Mouse (Mus musculus) kidney, adult 2 months (tissue): Measurements from ENCODE around the gene Mlx. TPM values are rescaled to one million over a fixed set of nuclear protein-coding genes. Genes with fewer than 3 reads are reported as not detected.

Source experiments
- DNase-seq: peaks from one replicate; pipeline ENCODE4 v3.0.0; 2021
- H3K27ac ChIP-seq: fragments of 200-500 bp; 2 replicates; pipeline ENCODE4 v1.5.1; 2012; ENCODE audit warnings: low read depth, low read length, control low read depth, inconsistent platforms; ENCODE audit not compliant: insufficient read depth
- H3K27me3 ChIP-seq: fragments of 200-500 bp; replicated peaks from 2 replicates; pipeline ENCODE4 v1.6.1; 2012; ENCODE audit warnings: mild to moderate bottlenecking, moderate library complexity, low read length, inconsistent platforms; ENCODE audit not compliant: control insufficient read depth, insufficient read depth
- H3K36me3 ChIP-seq: fragments of 200-500 bp; 2 replicates; pipeline ENCODE4 v1.6.1; 2012; ENCODE audit warnings: mild to moderate bottlenecking, moderate library complexity, low read length, inconsistent platforms; ENCODE audit not compliant: control insufficient read depth, insufficient read depth
- H3K4me1 ChIP-seq: fragments of 200-500 bp; 2 replicates; pipeline ENCODE4 v1.6.1; 2011; ENCODE audit warnings: low read length; ENCODE audit not compliant: control insufficient read depth, insufficient read depth
- H3K4me3 ChIP-seq: fragments of 200-500 bp; 2 replicates; pipeline ENCODE4 v1.5.1; 2011; ENCODE audit warnings: mild to moderate bottlenecking, low read depth, low read length, control low read depth; ENCODE audit not compliant: insufficient read depth
- CTCF ChIP-seq: fragments of 200-500 bp; conservative IDR thresholded peaks from 2 replicates; pipeline ENCODE4 v1.5.1; 2011; ENCODE audit warnings: low read depth, mild to moderate bottlenecking, control low read depth, low read length, moderate library complexity, mixed read lengths; ENCODE audit not compliant: insufficient read depth, insufficient read length
- POLR2A ChIP-seq: fragments of 200-500 bp; IDR thresholded peaks from one replicate; pipeline ENCODE4 v1.6.1; 2011; ENCODE audit warnings: low read depth, low read length, control low read depth
- WGBS: fragments of 180-500 bp; shearing (Covaris S2); methylation state at CpG from one replicate; pipeline ENCODE4 v1.1.7; 2018; 5-methylcytosine and 5-hydroxymethylcytosine counted together
- polyA plus RNA-seq: library from polyadenylated mRNA; depleted of rRNA; stranded (reverse); fragments of >200 nt; gene quantifications from 2 replicates; pipeline ENCODE4 v1.2.3, GENCODE M21; 2012

The Mlx gene
- polyA plus RNA-seq, 1 experiment: 56.9 TPM

DNA sequence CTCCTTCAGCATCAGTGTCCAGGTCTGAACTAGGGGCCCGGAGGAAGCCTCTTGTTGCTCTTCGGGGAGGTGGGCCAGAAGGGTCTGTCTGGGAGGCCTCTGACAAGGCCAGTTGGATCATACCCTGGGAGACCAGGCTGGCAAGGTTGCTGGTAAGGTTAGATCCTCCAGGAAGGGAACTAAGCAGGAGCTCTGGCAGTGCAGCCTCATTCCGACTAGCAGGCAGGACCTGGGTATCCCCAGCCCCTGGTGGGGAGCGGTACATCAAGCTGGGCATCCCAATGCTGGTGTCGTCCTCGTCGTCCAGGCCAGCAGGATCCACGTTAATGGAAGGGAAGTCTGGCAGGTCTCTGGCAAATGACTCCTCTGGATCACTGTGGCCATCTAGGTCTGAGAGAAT is 11.2 kb downstream of the Mlx start:
- 69% methylated on average over 8 of the region's 8 CpGs for WGBS
- no peaks in the 10 kb centered on the region; the same call in 1 of the 2 replicates for H3K36me3 ChIP-seq

DNA sequence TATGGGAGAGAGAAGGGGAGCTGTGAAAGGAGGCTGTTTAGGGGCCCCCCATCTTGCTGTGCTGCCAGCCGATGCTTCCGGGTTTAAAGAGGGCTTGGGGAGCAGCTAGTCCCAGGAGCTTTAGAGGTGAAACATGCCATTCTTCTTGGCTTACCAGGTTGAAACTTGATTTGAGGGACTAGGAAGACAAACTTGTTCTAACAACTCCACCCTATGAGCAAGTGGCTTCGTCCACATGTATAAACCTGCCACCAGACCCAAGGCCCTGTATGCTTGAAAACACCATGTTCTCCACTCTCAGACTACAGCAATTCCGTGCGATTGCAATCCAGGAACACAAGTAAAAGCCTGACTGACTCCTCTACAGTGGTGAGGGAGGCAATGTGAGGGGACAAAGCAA is 15.9 kb downstream of the Mlx start:
- Histone ChIP-seq H3K27ac (no peak overlapping the region), H3K27me3 (no peaks in the 10 kb centered on the region), H3K4me3 (no peak overlapping the region), H3K4me1 (no peaks in the 10 kb centered on the region), H3K36me3 (peaks cover 1% of the 10 kb centered on the region)
- TF ChIP-seq POLR2A (no peak), CTCF (no peak)
- DNase-seq: no peak
- 92% methylated on average over 5 of the region's 5 CpGs for WGBS

More for the DNA sequence above, 11.2 kb downstream of the Mlx start:
- DNase-seq: no peak
- Histone ChIP-seq H3K27me3 (no peaks in the 10 kb centered on the region), H3K27ac (no peak overlapping the region), H3K4me1 (no peaks in the 10 kb centered on the region; the same call in 1 of the 2 replicates), H3K4me3 (no peak overlapping the region)
- TF ChIP-seq CTCF (no peak), POLR2A (no peak)

DNA sequence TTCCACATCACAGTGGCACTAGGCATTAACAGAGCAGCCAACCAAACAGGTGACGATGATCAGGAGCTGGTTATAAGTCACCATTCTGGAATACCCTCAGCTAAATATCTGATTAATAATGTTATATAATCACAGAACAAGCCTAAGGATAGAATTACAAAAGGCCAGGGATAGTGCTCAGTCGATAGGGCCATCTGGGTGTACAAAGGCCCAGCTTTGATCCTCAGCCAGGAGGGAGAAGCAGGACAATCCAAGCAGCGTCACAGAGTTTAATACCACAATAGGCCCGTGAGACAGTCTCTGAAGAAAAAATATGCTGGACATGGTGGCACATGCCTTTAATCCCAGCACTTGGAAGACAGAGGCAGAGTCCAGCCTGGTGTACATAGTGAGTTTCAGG is 22.3 kb downstream of the Mlx start:
- 0 out of 2 replicates have a peak, but pooled peaks cover 1% of the 10 kb centered on the region for H3K36me3 ChIP-seq
- TF ChIP-seq POLR2A (no peak), CTCF (no peak)
- no peaks in the 10 kb centered on the region for H3K4me1 ChIP-seq
- no peak overlapping the region for H3K4me3 ChIP-seq
- no peaks in the 10 kb centered on the region for H3K27me3 ChIP-seq
- 66% methylated on average over 4 of the region's 4 CpGs for WGBS
- no peak overlapping the region for H3K27ac ChIP-seq
- no peak for DNase-seq

DNA sequence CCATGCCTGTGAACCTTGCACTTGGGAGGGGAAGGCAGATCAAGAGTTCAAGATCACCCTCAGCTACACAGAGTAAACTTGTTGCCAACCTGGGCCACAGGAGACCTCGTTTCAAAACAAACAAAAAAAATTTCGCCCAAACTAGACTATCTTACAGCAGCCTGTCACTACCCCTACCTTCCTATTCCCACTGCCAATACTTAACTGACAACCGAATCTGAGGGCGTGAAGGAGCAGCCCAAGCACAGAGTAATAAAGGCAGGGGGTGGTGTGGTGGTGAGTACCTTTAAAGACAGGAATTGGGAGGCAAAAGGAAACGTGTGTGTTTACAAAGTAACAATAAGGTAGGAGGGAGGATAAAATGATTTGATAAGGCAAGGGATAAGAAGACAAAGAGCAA is 23.6 kb downstream of the Mlx start:
- TF ChIP-seq CTCF (no peak), POLR2A (no peak)
- Histone ChIP-seq H3K4me3 (no peak overlapping the region), H3K36me3 (no peaks in the 10 kb centered on the region), H3K4me1 (no peaks in the 10 kb centered on the region), H3K27me3 (no peaks in the 10 kb centered on the region), H3K27ac (no peak overlapping the region)
- WGBS: 46% methylated on average over 5 of the region's 5 CpGs
- no peak for DNase-seq

DNA sequence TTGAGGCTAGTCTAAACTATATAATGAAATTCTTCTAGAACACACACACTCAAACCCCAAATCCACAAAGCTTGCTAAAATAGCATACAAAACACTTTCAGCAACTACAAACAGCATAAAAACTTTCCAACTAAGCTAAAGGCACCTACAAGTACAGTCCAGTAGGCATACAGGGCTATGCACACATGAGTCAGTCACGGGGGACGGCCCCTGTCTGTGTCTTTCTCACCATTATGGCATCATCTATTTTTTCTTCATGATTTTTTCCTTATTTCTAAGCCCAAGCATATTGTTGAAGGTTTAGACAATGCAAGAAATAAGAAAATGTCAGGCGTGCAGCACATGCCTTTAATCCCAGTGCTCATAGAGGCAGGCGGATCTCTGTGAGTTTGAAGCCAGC is 24.1 kb downstream of the Mlx start:
- TF ChIP-seq POLR2A (no peak), CTCF (no peak)
- H3K4me3 ChIP-seq: no peak overlapping the region
- no peak overlapping the region for H3K27ac ChIP-seq
- DNase-seq: no peak
- H3K4me1 ChIP-seq: no peaks in the 10 kb centered on the region
- WGBS: 86% methylated on average over 4 of the region's 4 CpGs
- H3K36me3 ChIP-seq: no peaks in the 10 kb centered on the region
- no peaks in the 10 kb centered on the region for H3K27me3 ChIP-seq

DNA sequence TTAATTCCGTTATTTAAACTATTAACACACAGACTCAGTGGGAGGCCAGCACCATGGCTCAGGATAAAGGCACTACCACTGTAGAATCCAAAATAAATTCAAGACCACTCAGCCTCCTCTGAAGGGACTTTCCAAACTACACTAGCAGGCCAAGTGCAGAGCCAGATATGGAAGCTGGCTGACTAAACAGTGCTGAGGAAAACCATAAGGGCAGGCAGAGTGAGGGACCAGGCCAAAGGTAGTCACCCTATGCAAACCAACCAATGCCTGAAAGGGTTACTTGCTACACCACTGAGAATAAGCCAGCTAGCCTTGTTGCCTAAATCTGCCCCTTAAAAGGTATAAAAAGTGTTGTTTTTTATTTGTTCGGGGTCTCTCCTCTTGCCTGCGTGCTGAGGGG is 25.1 kb downstream of the Mlx start:
- TF ChIP-seq POLR2A (no peak), CTCF (no peak)
- Histone ChIP-seq H3K27ac (no peak overlapping the region), H3K27me3 (no peaks in the 10 kb centered on the region), H3K4me3 (no peak overlapping the region), H3K4me1 (no peaks in the 10 kb centered on the region), H3K36me3 (no peaks in the 10 kb centered on the region)
- no peak for DNase-seq
- WGBS: 81% methylated on average over 3 of the region's 3 CpGs

DNA sequence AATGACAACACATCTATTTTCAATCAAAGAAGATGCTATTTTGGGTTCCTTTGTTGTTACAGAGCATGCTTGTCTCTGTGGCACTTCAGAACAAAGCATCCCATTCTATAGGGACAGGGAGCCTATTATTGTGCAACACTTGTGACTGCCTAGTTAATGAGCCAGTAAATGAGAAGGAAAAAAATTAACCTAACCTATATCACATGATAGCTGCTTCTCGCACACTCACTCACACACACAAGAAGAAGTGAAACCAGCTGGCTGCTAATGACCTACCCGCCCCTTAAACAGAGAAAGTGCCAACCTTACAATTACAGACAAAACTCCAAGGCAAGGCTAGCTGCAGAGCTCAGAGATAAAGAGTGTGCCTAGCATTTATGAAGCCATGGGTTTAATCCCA is 28.5 kb downstream of the Mlx start:
- Histone ChIP-seq H3K36me3 (no peaks in the 10 kb centered on the region), H3K4me1 (peaks cover 8% of the 10 kb centered on the region; the same call in 1 of the 2 replicates), H3K4me3 (no peak overlapping the region), H3K27me3 (no peaks in the 10 kb centered on the region), H3K27ac (no peak overlapping the region)
- TF ChIP-seq CTCF (no peak), POLR2A (no peak)
- 37% methylated on average over 2 of the region's 2 CpGs for WGBS
- no peak for DNase-seq

DNA sequence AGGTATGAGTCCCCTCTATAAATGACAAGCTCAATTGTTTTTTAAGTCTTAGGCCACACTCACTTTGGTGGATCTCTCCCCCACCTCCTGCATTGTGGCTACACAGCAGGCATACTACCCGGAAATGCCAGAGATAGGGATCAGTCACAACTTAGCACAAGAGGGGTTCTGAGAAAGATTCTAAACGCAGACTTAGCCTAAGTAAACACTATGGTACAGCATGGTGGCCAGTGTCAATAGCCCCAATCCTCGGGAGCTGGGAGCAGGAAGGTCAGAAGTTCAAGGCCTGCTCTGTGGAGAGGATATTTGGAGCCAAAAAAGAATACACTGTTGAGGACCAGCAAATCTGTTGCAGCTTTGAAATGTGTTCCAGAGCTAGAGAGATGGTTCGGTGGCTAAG is 31.0 kb downstream of the Mlx start:
- Histone ChIP-seq H3K4me3 (no peak overlapping the region), H3K36me3 (no peaks in the 10 kb centered on the region), H3K4me1 (peaks cover 8% of the 10 kb centered on the region; the same call in 1 of the 2 replicates), H3K27ac (no peak overlapping the region), H3K27me3 (no peaks in the 10 kb centered on the region)
- no peak for DNase-seq
- 14% methylated on average over 4 of the region's 4 CpGs for WGBS
- TF ChIP-seq POLR2A: no peak
- no peak for TF ChIP-seq CTCF
